Mouse (Mus musculus): ENCODE data around the gene Sirt3. TPM values are rescaled to one million over a fixed set of nuclear protein-coding genes. Genes with fewer than 3 reads are reported as not detected.

Sirt3 gene
- polyA plus RNA-seq, 1 experiment from 2014 or later = 67.8 TPM

- Histone ChIP-seq H3K9me3 (replicated peaks) (no peaks in the 10 kb centered on the region), H3K4me1 (peaks cover 13% of the 10 kb centered on the region), H3K9ac (replicated peaks) (no peak overlapping the region), H3K36me3 (0 out of 2 replicates have a peak, but pooled peaks cover 2% of the 10 kb centered on the region), H3K4me3 (replicated peaks) (no peak overlapping the region), H3K27me3 (replicated peaks) (no peaks in the 10 kb centered on the region), H3K27ac (replicated peaks) (no peak overlapping the region), H3K4me2 (no peak overlapping the region)
- no peak for ATAC-seq (ENCODE audit: low FRiP score)
- WGBS = 89% methylated on average over 4 of the region's 4 CpGs
These were observed 59.4 kb downstream of the Sirt3 start for GRCm38 (mm10) chr7:140822731-140823130.

GRCm38 (mm10) chr7:140821653-140822329 lies 60.3 kb downstream of the Sirt3 start, which contains the start of gene Zfp941:
Gene Zfp941 (minus strand): TSS chr7:140822178.
- WGBS = 2% methylated on average over 21 of the region's 21 CpGs
- H3K27me3 ChIP-seq (replicated peaks) = no peaks in the 10 kb centered on the region

GRCm38 (mm10) chr7:140821305-140821652 lies 60.8 kb downstream of the Sirt3 start:
- Histone ChIP-seq H3K4me1 (peaks cover 22% of the 10 kb centered on the region), H3K27me3 (replicated peaks) (no peaks in the 10 kb centered on the region), H3K9me3 (replicated peaks) (no peaks in the 10 kb centered on the region), H3K36me3 (peaks cover 6% of the 10 kb centered on the region; the same call in 1 of the 2 replicates), H3K27ac (replicated peaks) (peak overlapping the region; percentile 93), H3K4me2 (peak overlapping the region; percentile 61), H3K4me3 (replicated peaks) (peak overlapping the region; percentile 66), H3K9ac (replicated peaks) (peak overlapping the region; percentile 75)
- peak; percentile 62 for ATAC-seq (ENCODE audit: low FRiP score)
- WGBS = 27% methylated on average over 5 of the region's 5 CpGs

More at GRCm38 (mm10) chr7:140821653-140822329, 60.3 kb downstream of the Sirt3 start, which contains the start of gene Zfp941:
- Histone ChIP-seq H3K27ac (replicated peaks) (peak within 1 kb of the TSS; percentile 93), H3K9ac (replicated peaks) (peak within 1 kb of the TSS; percentile 75), H3K4me2 (peak within 1 kb of the TSS; percentile 61), H3K36me3 (peaks cover 6% of the 10 kb centered on the region; the same call in 1 of the 2 replicates), H3K4me1 (peaks cover 22% of the 10 kb centered on the region), H3K4me3 (replicated peaks) (peak within 1 kb of the TSS; percentile 66), H3K9me3 (replicated peaks) (no peaks in the 10 kb centered on the region)
- ATAC-seq (ENCODE audit: low FRiP score) = peak; percentile 94

DNA sequence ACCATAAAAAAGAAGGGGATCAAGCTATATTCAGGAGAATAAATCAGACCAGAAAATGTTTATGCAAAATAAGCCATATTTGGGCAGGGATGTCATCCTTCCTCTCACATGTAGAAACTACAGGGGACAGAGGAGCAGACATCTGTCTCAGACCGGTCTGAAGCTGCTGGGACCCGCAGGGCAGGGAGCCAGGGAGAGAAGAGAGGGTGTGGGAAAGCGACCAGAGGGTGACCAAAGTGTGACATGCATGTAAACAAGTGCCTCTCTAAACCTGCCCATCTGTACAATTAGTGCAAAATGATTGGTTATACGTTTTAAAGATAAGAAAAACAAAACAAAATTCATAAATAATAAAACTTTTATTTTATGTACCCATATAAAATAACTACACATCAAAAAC lies 61.9 kb downstream of the Sirt3 start:
- no peak for ATAC-seq (ENCODE audit: low FRiP score)
- WGBS = 60% methylated on average over 4 of the region's 4 CpGs

More for the DNA sequence above, 61.9 kb downstream of the Sirt3 start:
- no peak overlapping the region for H3K4me3 ChIP-seq (replicated peaks)
- peaks cover 6% of the 10 kb centered on the region; the same call in 1 of the 2 replicates for H3K36me3 ChIP-seq
- H3K27ac ChIP-seq (replicated peaks) = no peak overlapping the region
- no peaks in the 10 kb centered on the region for H3K9me3 ChIP-seq (replicated peaks)
- no peaks in the 10 kb centered on the region for H3K27me3 ChIP-seq (replicated peaks)
- peaks cover 22% of the 10 kb centered on the region for H3K4me1 ChIP-seq
- H3K9ac ChIP-seq (replicated peaks) = no peak overlapping the region
- H3K4me2 ChIP-seq = peak overlapping the region; percentile 39

Other genes starting within 250 kb of the Sirt3 start
- not detected in 2 replicates for gene Olfr53, start 235.9 kb downstream of the Sirt3 start, polyA plus RNA-seq (2015; fragmentation: Nextera tagmentation; extraction: Ambion mirVana)
- gene Olfr539, start 222.4 kb downstream of the Sirt3 start, polyA plus RNA-seq (2015; fragmentation: Nextera tagmentation; extraction: Ambion mirVana) = 0.01 TPM in 2 replicates
- gene Olfr45, start 200.4 kb downstream of the Sirt3 start, polyA plus RNA-seq (2015; fragmentation: Nextera tagmentation; extraction: Ambion mirVana) = not detected in 2 replicates
- not detected in 2 replicates for gene Olfr541, start 185.0 kb downstream of the Sirt3 start, polyA plus RNA-seq (2015; fragmentation: Nextera tagmentation; extraction: Ambion mirVana)
- not detected in 2 replicates for gene Cyp2e1, start 118.6 kb downstream of the Sirt3 start, polyA plus RNA-seq (2015; fragmentation: Nextera tagmentation; extraction: Ambion mirVana)
- gene Syce1, start 94.5 kb downstream of the Sirt3 start, polyA plus RNA-seq (2015; fragmentation: Nextera tagmentation; extraction: Ambion mirVana) = 0.47 and 0.73 TPM in 2 replicates
- gene Zfp941, start 60.1 kb downstream of the Sirt3 start, polyA plus RNA-seq (2015; fragmentation: Nextera tagmentation; extraction: Ambion mirVana) = 29.4 and 33.1 TPM in 2 replicates
- 0.23 and 0.46 TPM in 2 replicates for gene Urah, start 47.3 kb downstream of the Sirt3 start, polyA plus RNA-seq (2015; fragmentation: Nextera tagmentation; extraction: Ambion mirVana)
- not detected in 2 replicates for gene Scgb1c1, start 36.8 kb downstream of the Sirt3 start, polyA plus RNA-seq (2015; fragmentation: Nextera tagmentation; extraction: Ambion mirVana)
- gene Odf3, start 34.5 kb downstream of the Sirt3 start, polyA plus RNA-seq (2015; fragmentation: Nextera tagmentation; extraction: Ambion mirVana) = not detected in 2 replicates
- not detected in 2 replicates for gene Gm45785, start 26.0 kb downstream of the Sirt3 start, polyA plus RNA-seq (2015; fragmentation: Nextera tagmentation; extraction: Ambion mirVana)
- gene Ric8a, start 25.4 kb downstream of the Sirt3 start, polyA plus RNA-seq (2015; fragmentation: Nextera tagmentation; extraction: Ambion mirVana) = 91.9 and 94.8 TPM in 2 replicates
- gene Bet1l, start 24.7 kb downstream of the Sirt3 start, polyA plus RNA-seq (2015; fragmentation: Nextera tagmentation; extraction: Ambion mirVana) = 45.8 and 49.1 TPM in 2 replicates
- 253 and 254 TPM in 2 replicates for gene Psmd13, start 341 bp downstream of the Sirt3 start, polyA plus RNA-seq (2015; fragmentation: Nextera tagmentation; extraction: Ambion mirVana)
- gene Cox8b, start 18.1 kb upstream of the Sirt3 start, polyA plus RNA-seq (2015; fragmentation: Nextera tagmentation; extraction: Ambion mirVana) = 1.5 and 4.8 TPM in 2 replicates
- gene Nlrp6, start 38.6 kb upstream of the Sirt3 start, polyA plus RNA-seq (2015; fragmentation: Nextera tagmentation; extraction: Ambion mirVana) = 0.67 and 5.6 TPM in 2 replicates
- gene Pgghg, start 59.1 kb upstream of the Sirt3 start, polyA plus RNA-seq (2015; fragmentation: Nextera tagmentation; extraction: Ambion mirVana) = 6.3 and 10.2 TPM in 2 replicates
- gene Ifitm5, start 68.0 kb upstream of the Sirt3 start, polyA plus RNA-seq (2015; fragmentation: Nextera tagmentation; extraction: Ambion mirVana) = 3.0 and 4.5 TPM in 2 replicates
- not detected in 2 replicates for gene Gm45717, start 73.6 kb upstream of the Sirt3 start, polyA plus RNA-seq (2015; fragmentation: Nextera tagmentation; extraction: Ambion mirVana)
- 197 and 409 TPM in 2 replicates for gene Ifitm2, start 73.7 kb upstream of the Sirt3 start, polyA plus RNA-seq (2015; fragmentation: Nextera tagmentation; extraction: Ambion mirVana)
- 20.6 and 115 TPM in 2 replicates for gene Ifitm1, start 84.9 kb upstream of the Sirt3 start, polyA plus RNA-seq (2015; fragmentation: Nextera tagmentation; extraction: Ambion mirVana)
- 50.1 and 243 TPM in 2 replicates for gene Ifitm3, start 128.5 kb upstream of the Sirt3 start, polyA plus RNA-seq (2015; fragmentation: Nextera tagmentation; extraction: Ambion mirVana)
- 1.7 and 1.8 TPM in 2 replicates for gene Ifitm6, start 135.6 kb upstream of the Sirt3 start, polyA plus RNA-seq (2015; fragmentation: Nextera tagmentation; extraction: Ambion mirVana)
- gene Gm17387, start 146.8 kb upstream of the Sirt3 start, polyA plus RNA-seq (2015; fragmentation: Nextera tagmentation; extraction: Ambion mirVana) = not detected in 2 replicates
- 39.3 and 51.2 TPM in 2 replicates for gene B4galnt4, start 178.8 kb upstream of the Sirt3 start, polyA plus RNA-seq (2015; fragmentation: Nextera tagmentation; extraction: Ambion mirVana)
- 0.18 and 8.4 TPM in 2 replicates for gene Pkp3, start 195.9 kb upstream of the Sirt3 start, polyA plus RNA-seq (2015; fragmentation: Nextera tagmentation; extraction: Ambion mirVana)
- 3.3 and 7.8 TPM in 2 replicates for gene Sigirr, start 218.3 kb upstream of the Sirt3 start, polyA plus RNA-seq (2015; fragmentation: Nextera tagmentation; extraction: Ambion mirVana)
- gene Ano9, start 235.5 kb upstream of the Sirt3 start, polyA plus RNA-seq (2015; fragmentation: Nextera tagmentation; extraction: Ambion mirVana) = 0.60 and 1.4 TPM in 2 replicates
- gene Ptdss2, start 240.1 kb upstream of the Sirt3 start, polyA plus RNA-seq (2015; fragmentation: Nextera tagmentation; extraction: Ambion mirVana) = 83.2 and 86.7 TPM in 2 replicates

Measured in neural tube, embryonic 15.5 days (tissue).